Mouse (Mus musculus) limb, embryonic 12.5 days (tissue): ENCODE measurements around the gene Srsf3. TPM values are rescaled to one million over a fixed set of nuclear protein-coding genes. Genes with fewer than 3 reads are reported as not detected.
"Not testable (repeated sequence)": the region's sequence is repeated elsewhere in the genome, so short reads cannot be mapped to it uniquely, and the experiment has no call there.

Experiments
- ATAC-seq: fragments of 200-750 bp; cut with Nextera tagmentation; 2 replicates; pipeline ENCODE4 v1.8.0; 2017; ENCODE audit warnings: low read depth, moderate TSS enrichment; ENCODE audit not compliant: insufficient number of reproducible peaks, insufficient read depth, low FRiP score, low TSS enrichment
- H3K27ac ChIP-seq: fragments of 300-500 bp; sonication (generic); 2 replicates; pipeline ENCODE4 v1.5.1; 2016; ENCODE audit warnings: mild to moderate bottlenecking, moderate library complexity
- H3K27me3 ChIP-seq: fragments of 300-500 bp; sonication (generic); 2 replicates; pipeline ENCODE4 v1.6.1; 2016; ENCODE audit warnings: mild to moderate bottlenecking, moderate library complexity
- H3K36me3 ChIP-seq: fragments of 300-500 bp; sonication (generic); 2 replicates; pipeline ENCODE4 v1.6.1; 2016; ENCODE audit warnings: mild to moderate bottlenecking, moderate library complexity
- H3K4me1 ChIP-seq: fragments of 300-500 bp; sonication (generic); replicated peaks from 2 replicates; pipeline ENCODE4 v1.6.1; 2016
- H3K4me2 ChIP-seq: fragments of 300-500 bp; sonication (generic); 2 replicates; pipeline ENCODE4 v1.6.1; 2016; ENCODE audit warnings: mild to moderate bottlenecking, moderate library complexity
- H3K4me3 ChIP-seq: fragments of 300-500 bp; sonication (generic); replicated peaks from 2 replicates; pipeline ENCODE4 v1.5.1; 2016; ENCODE audit warnings: mild to moderate bottlenecking
- H3K9ac ChIP-seq: fragments of 300-500 bp; sonication (generic); replicated peaks from 2 replicates; pipeline ENCODE4 v1.6.1; 2016; ENCODE audit warnings: mild to moderate bottlenecking, moderate library complexity
- H3K9me3 ChIP-seq: fragments of 300-500 bp; sonication (generic); 2 replicates; pipeline ENCODE4 v1.6.1; 2016; ENCODE audit warnings: mild to moderate bottlenecking, moderate library complexity
- whole genome bisulfite sequencing: fragments of 180-500 bp; shearing (Covaris S2); methylation state at CpG from one replicate; pipeline ENCODE4 v1.1.7; 2016; 5-methylcytosine and 5-hydroxymethylcytosine counted together
- polyA plus RNA-seq: library from polyadenylated mRNA; unstranded; fragments of >200 nt; fragmentation: Nextera tagmentation; extraction: Ambion mirVana; gene quantifications from 2 replicates; pipeline ENCODE4 v1.2.1, GENCODE M21; 2016

Srsf3 gene
- polyA plus RNA-seq, result 798 and 826 TPM in 2 replicates

DNA sequence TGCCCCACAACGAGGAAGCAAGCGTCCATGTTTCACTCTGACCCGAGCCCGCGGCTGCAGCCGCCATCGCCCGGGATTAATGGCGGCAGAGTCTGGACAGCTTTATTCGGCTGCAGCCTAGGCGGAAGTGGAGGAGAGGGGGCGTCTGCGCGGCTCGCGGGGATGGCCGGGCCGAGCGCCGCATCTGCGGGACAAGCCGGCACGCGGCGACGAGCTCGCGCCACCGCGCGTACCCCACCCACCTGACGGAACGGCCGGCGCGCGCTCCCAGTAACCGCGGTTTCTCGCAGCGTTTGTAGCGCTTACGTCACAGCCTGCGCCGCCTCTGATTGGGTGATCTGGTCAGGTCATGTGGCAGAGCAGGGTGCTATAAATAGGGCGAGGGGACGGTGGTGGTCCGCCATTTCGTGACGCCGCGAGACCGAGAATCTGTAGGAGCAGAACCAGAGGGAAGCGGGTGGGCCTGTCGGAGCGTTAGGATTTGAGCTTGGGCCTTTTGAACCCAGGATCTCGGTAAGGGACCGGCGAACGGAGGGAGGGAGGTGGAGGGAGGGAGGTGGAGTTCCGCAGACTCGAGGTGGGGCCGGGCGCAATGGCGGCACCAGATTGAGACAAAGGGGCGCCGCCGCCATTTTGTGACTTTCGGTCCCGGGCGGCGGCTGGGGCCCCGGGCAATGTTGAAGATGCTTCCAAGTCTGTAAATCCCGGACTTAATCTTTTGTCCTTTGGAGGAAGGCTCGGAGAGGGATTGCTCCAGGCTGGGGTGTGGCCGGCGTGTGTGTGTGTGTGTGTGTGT lies at the start of gene Srsf3:
Gene Srsf3, plus strand, starts transcription at position 355 of the 796 bp plus-strand sequence.
- Histone ChIP-seq H3K4me3 (peak within 1 kb of the TSS; percentile 76), H3K36me3 (peaks cover 25% of the 10 kb centered on the region)

DNA sequence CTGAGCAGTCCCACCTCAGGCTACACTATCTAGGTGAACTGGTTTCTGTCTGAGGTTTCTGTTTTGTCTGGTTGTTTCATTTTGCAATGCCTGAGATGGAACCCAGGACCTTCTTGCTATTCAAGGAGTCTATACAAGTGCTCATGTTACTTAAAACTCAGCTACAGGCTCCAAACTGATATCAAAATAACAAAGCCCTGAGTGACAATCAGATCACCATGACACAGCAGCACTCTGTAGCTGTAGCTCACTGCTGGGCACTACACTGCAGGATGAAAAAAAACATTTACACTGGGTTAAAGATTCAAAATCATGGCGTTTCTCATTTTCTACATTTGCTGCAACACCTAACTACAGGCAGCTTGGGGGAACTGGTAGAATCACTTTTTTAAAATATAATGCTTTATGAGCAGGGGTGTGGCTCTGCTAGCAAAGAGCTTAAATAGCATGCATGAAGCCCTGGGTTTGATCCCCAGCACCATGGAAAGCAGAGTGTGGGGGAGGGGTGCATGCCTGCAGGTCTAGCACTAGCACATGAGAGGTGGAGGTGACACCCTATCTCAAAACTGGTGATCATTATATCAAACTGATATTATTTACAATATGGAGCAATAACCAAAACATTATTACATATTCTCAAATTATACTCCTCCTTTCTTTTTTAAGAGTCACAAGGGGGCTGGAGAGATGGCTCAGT lies 47.6 kb upstream of the Srsf3 start:
- H3K4me3 ChIP-seq, result no peak overlapping the region
- ATAC-seq, result no peak
- H3K36me3 ChIP-seq, result peaks cover 94% of the 10 kb centered on the region
- no peaks in the 10 kb centered on the region for H3K9me3 ChIP-seq
- 79% methylated on average over 1 of the region's 1 CpGs for WGBS
- H3K4me2 ChIP-seq, result no peak overlapping the region
- H3K27me3 ChIP-seq, result no peaks in the 10 kb centered on the region
- H3K27ac ChIP-seq, result no peak overlapping the region
- no peak overlapping the region for H3K9ac ChIP-seq
- H3K4me1 ChIP-seq, result no peaks in the 10 kb centered on the region

More for the DNA sequence above, at the start of gene Srsf3:
- H3K27ac ChIP-seq, result peak within 1 kb of the TSS; percentile 99
- H3K4me2 ChIP-seq, result peak within 1 kb of the TSS; percentile 92
- no peaks in the 10 kb centered on the region for H3K27me3 ChIP-seq
- H3K9me3 ChIP-seq, result no peaks in the 10 kb centered on the region
- under 1% methylated on average over 77 of the region's 77 CpGs for WGBS
- peak within 1 kb of the TSS; percentile 98 for H3K9ac ChIP-seq
- ATAC-seq, result peak; percentile 95
- peaks cover 21% of the 10 kb centered on the region for H3K4me1 ChIP-seq

DNA sequence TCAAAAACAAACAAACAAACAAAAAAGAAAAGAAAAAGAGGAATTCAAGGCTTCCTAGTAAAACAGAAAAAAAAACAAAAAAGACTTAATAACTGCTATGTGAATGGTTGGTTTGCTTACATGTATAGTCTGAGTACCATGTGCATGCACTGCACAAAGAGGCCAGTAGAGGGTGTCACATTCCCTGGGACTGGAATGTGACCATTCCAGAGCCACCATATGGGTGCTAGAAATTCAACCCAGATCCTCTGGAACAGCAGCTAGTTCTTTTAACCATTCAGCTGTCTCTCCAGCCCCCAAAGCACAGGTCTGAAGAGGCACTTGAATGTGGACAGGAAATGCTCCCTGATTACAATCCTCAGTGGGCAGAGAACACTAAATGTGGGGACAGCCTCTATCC lies 45.6 kb upstream of the Srsf3 start:
- Histone ChIP-seq H3K9ac (no peak overlapping the region), H3K27ac (no peak overlapping the region), H3K4me3 (no peak overlapping the region), H3K9me3 (no peaks in the 10 kb centered on the region), H3K36me3 (peaks cover 99% of the 10 kb centered on the region), H3K4me1 (no peaks in the 10 kb centered on the region), H3K27me3 (no peaks in the 10 kb centered on the region), H3K4me2 (no peak overlapping the region)
- ATAC-seq, result no peak

DNA sequence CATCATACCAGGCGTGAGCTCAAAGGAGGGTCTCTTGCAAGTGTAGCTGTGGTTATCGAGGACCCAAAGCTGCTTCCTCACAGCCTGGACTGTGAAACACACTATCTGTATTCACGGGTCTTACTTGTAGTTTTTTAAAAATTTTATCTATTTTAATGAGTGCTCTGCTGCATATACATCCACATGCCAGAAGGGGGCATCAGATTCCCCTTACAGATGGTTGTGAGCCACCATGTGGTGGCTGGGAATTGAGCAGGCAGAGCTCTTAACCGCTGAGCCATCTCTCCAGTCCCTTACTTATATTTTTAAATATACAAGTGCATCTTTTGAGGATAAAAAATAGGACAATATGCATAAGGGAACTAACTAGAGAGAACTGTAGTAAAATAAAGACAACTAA lies 44.7 kb upstream of the Srsf3 start:
- 68% methylated on average over 4 of the region's 4 CpGs for WGBS
- no peak overlapping the region for H3K4me3 ChIP-seq
- ATAC-seq, result no peak
- no peaks in the 10 kb centered on the region for H3K9me3 ChIP-seq
- no peak overlapping the region for H3K27ac ChIP-seq
- no peaks in the 10 kb centered on the region for H3K27me3 ChIP-seq
- H3K36me3 ChIP-seq, result peaks cover 91% of the 10 kb centered on the region
- no peaks in the 10 kb centered on the region for H3K4me1 ChIP-seq
- no peak overlapping the region for H3K9ac ChIP-seq
- no peak overlapping the region for H3K4me2 ChIP-seq

DNA sequence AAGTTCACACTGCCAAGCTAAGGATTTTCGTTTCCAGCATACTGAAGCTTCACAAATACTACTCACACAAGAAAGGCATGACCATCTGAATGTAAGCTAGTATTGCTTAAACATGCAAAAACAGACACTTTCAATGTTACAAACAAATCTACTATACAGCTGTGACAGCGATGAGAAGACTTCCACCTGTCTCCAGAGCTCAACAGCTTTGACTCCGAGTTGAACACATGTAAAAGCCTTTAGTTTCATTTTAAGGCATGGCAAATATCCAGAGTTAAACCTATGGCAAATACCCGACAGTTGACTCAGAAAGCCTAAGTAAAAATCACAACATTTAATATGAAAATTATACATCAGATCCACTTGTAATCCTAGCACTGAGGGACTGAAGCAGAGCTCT lies 44.1 kb upstream of the Srsf3 start:
- no peak for ATAC-seq
- Histone ChIP-seq H3K27ac (no peak overlapping the region), H3K4me3 (no peak overlapping the region), H3K27me3 (no peaks in the 10 kb centered on the region), H3K9ac (no peak overlapping the region), H3K9me3 (no peaks in the 10 kb centered on the region), H3K4me2 (no peak overlapping the region), H3K36me3 (peaks cover 85% of the 10 kb centered on the region), H3K4me1 (no peaks in the 10 kb centered on the region)
- WGBS, result 89% methylated on average over 4 of the region's 4 CpGs

DNA sequence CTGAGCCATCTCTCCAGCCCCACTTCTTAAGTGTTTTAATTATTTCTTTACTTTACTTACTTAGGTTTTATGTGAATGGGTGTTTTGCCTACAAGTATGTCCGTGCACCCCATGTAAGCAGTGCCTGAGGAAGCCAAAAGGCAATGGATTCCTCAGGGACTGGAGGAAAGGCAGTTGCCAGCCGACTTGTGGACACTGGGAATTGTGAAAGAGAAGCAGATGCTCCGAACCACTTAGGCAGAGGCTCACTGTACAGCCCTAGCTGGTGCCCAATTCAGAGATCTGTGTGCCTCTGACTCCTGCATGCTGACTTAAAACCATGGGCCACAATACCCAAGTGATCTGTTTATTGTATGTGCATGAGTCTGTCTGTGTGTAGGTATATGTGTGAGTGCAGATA lies 43.4 kb upstream of the Srsf3 start:
- Histone ChIP-seq H3K36me3 (peaks cover 81% of the 10 kb centered on the region), H3K9me3 (no peaks in the 10 kb centered on the region), H3K4me2 (no peak overlapping the region), H3K4me3 (no peak overlapping the region), H3K27ac (no peak overlapping the region), H3K27me3 (no peaks in the 10 kb centered on the region), H3K4me1 (no peaks in the 10 kb centered on the region), H3K9ac (no peak overlapping the region)
- WGBS, result 79% methylated on average over 3 of the region's 3 CpGs
- no peak for ATAC-seq

DNA sequence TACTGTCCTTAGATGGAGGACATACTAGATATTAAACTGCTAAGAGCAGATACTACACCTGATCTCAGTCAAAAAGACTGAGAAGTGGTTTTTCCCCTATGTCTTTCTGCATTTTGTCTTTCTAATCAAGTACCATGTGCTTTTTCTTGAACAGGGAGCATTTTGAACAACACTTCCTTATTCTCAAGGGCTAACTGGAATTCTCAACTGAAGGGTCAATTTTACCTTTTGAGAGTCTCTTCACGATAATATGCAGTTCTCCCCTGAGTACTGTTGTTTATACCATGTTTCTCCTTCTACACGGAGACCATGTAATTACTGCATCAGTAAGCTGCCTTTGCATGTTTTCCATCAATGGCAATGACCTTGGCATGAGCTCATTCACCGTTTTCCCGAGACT lies 42.4 kb upstream of the Srsf3 start:
- H3K9ac ChIP-seq, result no peak overlapping the region
- WGBS, result 84% methylated on average over 4 of the region's 4 CpGs
- no peaks in the 10 kb centered on the region for H3K9me3 ChIP-seq
- no peak overlapping the region for H3K27ac ChIP-seq
- H3K4me2 ChIP-seq, result no peak overlapping the region
- no peaks in the 10 kb centered on the region for H3K4me1 ChIP-seq
- H3K36me3 ChIP-seq, result peaks cover 81% of the 10 kb centered on the region
- no peaks in the 10 kb centered on the region for H3K27me3 ChIP-seq
- no peak overlapping the region for H3K4me3 ChIP-seq
- ATAC-seq, result no peak

DNA sequence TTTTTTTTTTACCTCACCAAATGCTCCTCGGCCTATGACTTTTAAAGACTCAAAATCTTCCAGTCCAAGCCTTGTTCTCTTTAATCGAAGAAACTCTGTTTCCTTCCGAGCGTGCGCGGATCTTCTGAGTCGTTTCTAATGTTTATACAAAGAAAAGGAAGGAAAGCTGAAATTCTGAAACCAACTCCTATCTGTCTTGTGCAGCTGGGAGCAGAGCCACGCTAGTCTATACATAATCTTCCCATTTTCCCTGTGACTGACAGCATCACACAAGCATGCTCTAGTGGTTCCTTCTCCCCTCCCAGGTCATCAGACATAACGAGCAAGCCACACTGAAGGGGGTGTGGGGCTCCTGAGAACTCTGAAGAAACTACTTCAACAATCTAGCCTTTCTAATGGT lies 41.1 kb upstream of the Srsf3 start:
- no peak overlapping the region for H3K4me3 ChIP-seq
- H3K27me3 ChIP-seq, result no peaks in the 10 kb centered on the region
- ATAC-seq, result no peak
- H3K27ac ChIP-seq, result no peak overlapping the region
- no peaks in the 10 kb centered on the region for H3K4me1 ChIP-seq
- H3K9me3 ChIP-seq, result no peaks in the 10 kb centered on the region
- peaks cover 78% of the 10 kb centered on the region for H3K36me3 ChIP-seq
- WGBS, result 90% methylated on average over 9 of the region's 9 CpGs
- H3K4me2 ChIP-seq, result no peak overlapping the region
- H3K9ac ChIP-seq, result no peak overlapping the region

DNA sequence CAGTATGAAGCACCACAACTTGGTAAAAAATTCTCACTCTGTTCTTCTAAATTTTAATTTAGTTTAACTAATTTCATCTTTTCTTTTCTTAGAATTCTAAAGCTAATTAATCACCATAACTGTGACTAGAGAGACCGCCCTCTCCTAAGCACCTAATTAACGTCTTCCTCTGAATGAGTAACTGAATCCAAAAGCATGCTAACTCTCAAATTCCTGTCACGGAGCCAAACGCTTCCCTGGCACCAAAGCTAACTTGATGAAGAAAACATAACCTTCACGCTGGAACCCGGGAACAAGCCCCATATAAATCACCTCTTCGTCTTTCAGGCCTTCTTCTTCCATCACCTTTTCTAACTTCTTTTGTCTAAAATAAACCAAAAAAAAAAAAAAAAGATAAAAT lies 40.3 kb upstream of the Srsf3 start:
- no peak for ATAC-seq
- no peak overlapping the region for H3K4me3 ChIP-seq
- no peaks in the 10 kb centered on the region for H3K27me3 ChIP-seq
- H3K9me3 ChIP-seq, result no peaks in the 10 kb centered on the region
- H3K36me3 ChIP-seq, result peaks cover 77% of the 10 kb centered on the region
- no peak overlapping the region for H3K4me2 ChIP-seq
- WGBS, result 69% methylated on average over 7 of the region's 7 CpGs
- H3K27ac ChIP-seq, result no peak overlapping the region
- no peaks in the 10 kb centered on the region for H3K4me1 ChIP-seq
- H3K9ac ChIP-seq, result no peak overlapping the region

DNA sequence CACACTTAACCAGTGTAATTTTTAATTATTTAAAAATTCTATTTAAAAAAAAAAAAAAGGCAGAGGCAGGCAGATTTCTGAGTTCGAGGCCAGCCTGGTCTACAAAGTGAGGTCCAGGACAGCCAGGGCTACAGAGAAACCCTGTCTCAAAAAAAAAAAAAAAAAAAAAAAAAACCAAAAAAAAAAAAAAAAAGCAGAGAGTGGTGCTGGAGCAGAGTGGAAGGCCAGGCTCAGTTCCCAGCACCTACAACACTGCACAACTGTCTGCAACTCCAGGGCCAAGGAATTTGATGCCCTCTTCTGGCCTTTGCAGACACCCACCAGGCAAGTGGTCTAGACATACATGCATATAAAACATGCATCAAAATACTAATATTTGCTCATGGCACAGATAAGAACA lies 39.4 kb upstream of the Srsf3 start:
- H3K27ac ChIP-seq, H3K9ac ChIP-seq, H3K27me3 ChIP-seq, ATAC-seq, H3K4me1 ChIP-seq, H3K4me3 ChIP-seq, H3K4me2 ChIP-seq, H3K9me3 ChIP-seq: not testable (repeated sequence)
- 100% methylated on average over 1 of the region's 1 CpGs for WGBS
- peaks cover 76% of the 10 kb centered on the region for H3K36me3 ChIP-seq

DNA sequence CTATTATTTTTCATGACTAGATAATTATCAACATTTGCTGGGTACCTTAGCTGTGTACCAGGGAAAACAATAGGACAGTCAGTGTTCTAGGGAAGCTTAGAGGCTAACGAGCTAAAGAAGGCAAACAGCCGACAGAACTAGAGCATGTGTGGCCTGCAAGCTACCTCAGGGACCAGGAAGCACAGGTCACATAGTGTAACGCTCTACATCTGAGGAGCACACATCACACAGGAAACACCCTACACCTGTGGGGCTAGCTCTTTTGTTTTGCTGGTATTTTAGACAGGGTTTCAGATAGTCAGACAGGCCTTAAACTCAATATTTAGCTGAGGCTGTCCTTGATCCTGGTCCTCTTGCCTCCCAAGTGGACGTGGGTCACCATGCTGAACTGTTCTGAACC lies 37.8 kb upstream of the Srsf3 start:
- no peak overlapping the region for H3K4me2 ChIP-seq
- H3K9ac ChIP-seq, result no peak overlapping the region
- H3K36me3 ChIP-seq, result peaks cover 77% of the 10 kb centered on the region
- ATAC-seq, result no peak
- no peaks in the 10 kb centered on the region for H3K4me1 ChIP-seq
- H3K27me3 ChIP-seq, result no peaks in the 10 kb centered on the region
- H3K27ac ChIP-seq, result no peak overlapping the region
- H3K4me3 ChIP-seq, result no peak overlapping the region
- WGBS, result 91% methylated on average over 4 of the region's 4 CpGs
- no peaks in the 10 kb centered on the region for H3K9me3 ChIP-seq
